Mouse (Mus musculus) thymus, adult 2 months (tissue): ENCODE data around the gene 1700037H04Rik.

Experiments used
- CTCF ChIP-seq: fragments of 200-500 bp; IDR thresholded peaks from 2 replicates; pipeline ENCODE4 v1.5.1; 2012; ENCODE audit warnings: mild to moderate bottlenecking, control low read depth, low read length, moderate library complexity, borderline replicate concordance; ENCODE audit not compliant: control insufficient read depth, poor library complexity, insufficient read depth; ENCODE audit errors: extremely low read depth
- POLR2A ChIP-seq: fragments of 200-500 bp; IDR thresholded peaks from 2 replicates; pipeline ENCODE4 v1.6.1; 2012; ENCODE audit warnings: mild to moderate bottlenecking, low read length, control low read depth, moderate library complexity; ENCODE audit not compliant: control insufficient read depth, poor library complexity, insufficient read depth; ENCODE audit errors: extremely low read depth

- TF ChIP-seq CTCF: no peak
- no peak for TF ChIP-seq POLR2A
Observed at GRCm38 (mm10) chr2:131146193-131147042, 13.5 kb downstream of the 1700037H04Rik start.
